Mouse (Mus musculus) bone marrow macrophage, adult 2 months (primary cell): ENCODE data around the gene Ccdc144b.

ENCODE experiments used
- CTCF ChIP-seq: IDR thresholded peaks from 2 replicates; pipeline ENCODE4 v1.5.1; 2012; ENCODE audit warnings: low read depth, mild to moderate bottlenecking, low read length, moderate library complexity
- POLR2A ChIP-seq: IDR thresholded peaks from 2 replicates; pipeline ENCODE4 v1.6.1; 2012; ENCODE audit warnings: mild to moderate bottlenecking, low read depth, low read length, borderline replicate concordance

DNA sequence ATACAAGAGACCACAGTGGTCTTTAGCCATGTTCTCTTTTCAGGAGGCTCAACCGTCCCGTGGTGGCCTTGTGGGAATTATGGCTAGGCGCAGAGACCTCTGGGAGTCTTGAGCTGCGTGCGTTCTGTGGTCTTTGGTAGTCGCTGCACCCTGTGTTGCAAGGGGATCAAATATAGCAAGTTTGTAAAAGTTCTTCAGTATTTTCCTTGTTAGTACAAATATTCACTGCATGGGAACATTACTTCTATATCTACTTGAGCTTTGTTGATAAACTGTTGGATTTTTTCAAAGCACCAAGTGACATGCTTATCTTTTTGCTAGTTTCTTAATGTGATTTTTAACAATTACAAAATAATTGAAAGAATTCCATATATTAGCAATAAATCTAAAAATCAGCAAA lies at the start of gene Ccdc144b:
- TF ChIP-seq POLR2A (no peak), CTCF (no peak)
